Mouse (Mus musculus): ENCODE measurements around the gene Tuba8.

DNA sequence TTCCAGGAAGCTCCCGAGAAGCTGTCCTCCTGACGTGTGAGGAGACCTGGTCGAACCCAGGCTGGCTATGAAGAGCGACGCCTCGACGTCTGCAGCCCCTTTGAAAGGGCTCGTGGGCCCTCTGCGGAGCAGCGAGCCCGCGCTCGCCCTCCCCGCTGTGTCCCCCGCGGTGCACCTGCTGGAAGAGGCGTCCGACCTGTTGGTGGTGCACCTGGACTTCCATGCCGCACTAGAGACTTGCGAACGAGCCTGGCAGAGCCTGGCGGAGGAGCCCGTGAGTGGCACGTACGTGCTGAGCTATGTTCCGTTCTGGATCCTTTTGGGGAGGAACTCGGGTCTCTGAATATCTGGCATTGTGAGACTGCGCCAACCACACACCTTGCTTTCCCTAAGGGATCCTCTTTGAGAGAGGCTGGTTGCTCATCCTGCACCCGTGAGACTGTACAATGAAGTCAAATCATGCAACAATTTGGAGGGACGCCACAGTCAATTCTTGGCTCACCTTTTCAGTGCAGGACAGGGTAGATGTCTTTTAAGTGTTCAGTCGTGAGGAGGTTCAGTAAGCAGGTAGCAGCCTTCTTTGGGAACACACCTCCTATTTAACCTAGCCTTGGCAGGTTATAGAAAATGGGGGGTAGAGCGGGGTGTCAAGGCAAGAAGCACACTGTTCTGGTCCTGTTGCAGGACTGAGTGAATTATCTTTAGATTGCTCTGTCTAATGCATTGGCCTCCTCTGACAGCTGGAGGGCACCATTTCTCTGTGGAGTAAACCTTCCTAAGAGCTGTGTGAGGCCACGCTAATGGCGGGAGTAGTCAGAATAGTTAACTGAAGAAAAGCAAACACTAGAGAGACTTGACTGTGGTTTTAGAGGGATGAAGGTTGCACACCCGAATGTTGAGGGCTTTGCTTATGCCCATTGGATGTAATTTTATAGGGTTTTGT, 26.0 kb upstream of the Tuba8 start:
- peak; percentile 41; the same call in 1 of the 2 replicates for TF ChIP-seq CTCF (conservative IDR thresholded peaks at IDR 0.05; ENCODE audit: low read length)
- TF ChIP-seq POU5F1 (IDR thresholded peaks at IDR 0.05; ENCODE audit: borderline replicate concordance, low read length): no peak
